Mouse (Mus musculus) erythroblast, embryonic 14.5 days (primary cell): ENCODE measurements at regions not wholly inside any gene's neighbourhood (a gene's known extent, or its start where the extent isn't known, plus 50 kb on each side); places are given as distances from the start of the nearest gene placed in this dataset.
"Not testable (repeated sequence)": the region's sequence is repeated elsewhere in the genome, so short reads cannot be mapped to it uniquely, and the experiment has no call there.

ENCODE experiments used
- H3K27me3 ChIP-seq: 2 replicates; pipeline ENCODE4 v1.6.1; 2012; ENCODE audit warnings: inconsistent platforms; ENCODE audit not compliant: control insufficient read depth
- H3K36me3 ChIP-seq: 2 replicates; pipeline ENCODE4 v1.6.1; 2012; ENCODE audit warnings: mild to moderate bottlenecking, inconsistent platforms; ENCODE audit not compliant: control insufficient read depth
- H3K4me1 ChIP-seq: 2 replicates; pipeline ENCODE4 v1.6.1; 2012; ENCODE audit warnings: inconsistent platforms; ENCODE audit not compliant: control insufficient read depth
- H3K4me3 ChIP-seq: replicated peaks from 2 replicates; pipeline ENCODE3; 2012; ENCODE audit warnings: moderate library complexity, mild to moderate bottlenecking, inconsistent platforms
- H3K9me3 ChIP-seq: 2 replicates; pipeline ENCODE4 v1.6.1; 2012; ENCODE audit warnings: low read length, inconsistent platforms, mixed read lengths; ENCODE audit not compliant: control insufficient read depth
- GATA1 ChIP-seq: IDR thresholded peaks from 2 replicates; pipeline ENCODE4 v1.6.1; 2012; ENCODE audit warnings: low read length, inconsistent platforms, mixed read lengths
- TAL1 ChIP-seq: IDR thresholded peaks from 3 replicates; pipeline ENCODE4 v1.6.1; 2012; ENCODE audit warnings: low read length, inconsistent platforms, mixed read lengths

DNA sequence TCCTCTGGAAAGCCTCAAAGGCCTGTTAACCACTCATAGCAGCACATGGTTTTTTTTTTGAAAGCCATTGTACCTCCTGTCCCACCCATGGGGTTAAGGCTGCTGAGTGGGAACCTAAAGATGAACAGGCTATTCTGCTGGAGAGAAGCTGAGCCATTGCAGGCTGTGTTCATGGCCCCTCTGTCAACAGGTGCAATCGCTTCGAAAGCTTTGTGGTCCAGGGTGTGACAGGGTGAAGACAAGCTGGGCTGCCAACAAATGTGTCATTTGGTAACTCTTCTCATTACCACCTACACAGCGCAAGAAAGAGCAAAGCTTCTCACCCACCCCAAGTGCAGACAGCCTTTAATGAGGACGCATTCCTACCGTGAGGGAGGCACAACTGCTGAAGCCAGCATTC, 228.1 kb upstream of the Pik3r1 start:
- H3K4me3 ChIP-seq = no peak overlapping the region
- H3K36me3 ChIP-seq = no peaks in the 10 kb centered on the region
- H3K4me1 ChIP-seq = no peaks in the 10 kb centered on the region
- no peaks in the 10 kb centered on the region for H3K27me3 ChIP-seq
- no peaks in the 10 kb centered on the region for H3K9me3 ChIP-seq
- TF ChIP-seq TAL1 = no peak
- no peak for TF ChIP-seq GATA1

DNA sequence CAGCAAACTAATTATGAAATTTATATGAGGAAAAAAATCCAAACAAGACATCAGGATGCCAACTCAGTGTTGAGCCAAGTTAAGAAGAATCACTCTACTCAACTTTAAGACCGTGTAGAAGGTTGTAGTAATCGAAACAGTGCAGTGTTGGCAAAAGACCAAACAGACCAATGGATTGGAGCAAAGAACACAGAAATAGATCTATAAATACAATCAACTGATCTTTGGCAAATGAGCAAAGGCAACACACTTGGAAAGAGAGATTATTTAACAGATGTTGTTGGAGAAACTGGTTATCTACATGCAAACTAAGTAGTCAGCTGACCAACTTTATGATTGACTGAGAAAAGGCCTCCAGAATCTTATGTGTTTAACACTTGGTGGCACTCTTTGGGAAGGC, 229.4 kb upstream of the Pik3r1 start:
- H3K4me3 ChIP-seq = no peak overlapping the region
- TF ChIP-seq GATA1 (no peak), TAL1 (no peak)
- no peaks in the 10 kb centered on the region for H3K36me3 ChIP-seq
- no peaks in the 10 kb centered on the region for H3K9me3 ChIP-seq
- H3K4me1 ChIP-seq = no peaks in the 10 kb centered on the region
- no peaks in the 10 kb centered on the region for H3K27me3 ChIP-seq

DNA sequence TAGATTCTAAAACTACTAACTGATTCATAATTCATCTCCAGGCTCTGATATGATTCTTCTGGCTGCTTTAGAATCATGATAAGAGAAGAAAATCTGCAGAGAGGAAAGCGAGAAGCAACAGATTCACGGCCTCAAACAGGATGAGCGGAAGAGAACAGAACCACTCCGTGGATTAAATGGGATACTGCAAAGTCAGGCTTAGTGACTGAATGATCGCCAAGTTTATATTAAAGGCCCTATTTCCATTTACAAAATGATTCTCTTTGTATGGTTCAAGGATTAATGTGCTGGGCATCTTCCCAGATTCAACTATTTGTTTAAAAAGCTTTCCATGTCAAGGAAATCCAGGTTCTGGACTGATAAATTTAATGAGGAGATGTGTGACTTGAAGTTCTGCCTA, 238.5 kb upstream of the Pik3r1 start:
- no peaks in the 10 kb centered on the region for H3K4me1 ChIP-seq
- H3K9me3 ChIP-seq = no peaks in the 10 kb centered on the region
- no peak overlapping the region for H3K4me3 ChIP-seq
- TF ChIP-seq GATA1 = no peak
- no peak for TF ChIP-seq TAL1
- H3K27me3 ChIP-seq = no peaks in the 10 kb centered on the region
- no peaks in the 10 kb centered on the region for H3K36me3 ChIP-seq

DNA sequence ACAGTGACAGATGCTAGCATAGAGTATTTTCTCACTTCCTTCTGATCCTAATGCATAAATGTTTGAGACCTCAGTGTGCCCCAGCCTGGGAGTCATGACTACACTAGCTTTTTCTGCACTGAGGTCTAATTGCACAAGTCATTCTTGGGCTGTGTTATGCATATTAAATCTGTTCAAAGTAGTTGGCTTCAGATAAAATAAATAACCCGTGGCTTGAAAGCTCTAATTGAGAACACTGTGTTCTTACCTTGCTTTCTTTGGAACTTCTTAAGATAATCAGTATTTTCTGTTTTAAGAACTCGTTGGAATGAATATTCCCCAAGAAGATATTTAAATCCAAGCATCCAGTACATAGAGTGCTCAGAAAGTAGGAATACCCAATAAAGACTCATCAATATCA, 243.9 kb upstream of the Pik3r1 start:
- TF ChIP-seq TAL1 = no peak
- no peak for TF ChIP-seq GATA1

DNA sequence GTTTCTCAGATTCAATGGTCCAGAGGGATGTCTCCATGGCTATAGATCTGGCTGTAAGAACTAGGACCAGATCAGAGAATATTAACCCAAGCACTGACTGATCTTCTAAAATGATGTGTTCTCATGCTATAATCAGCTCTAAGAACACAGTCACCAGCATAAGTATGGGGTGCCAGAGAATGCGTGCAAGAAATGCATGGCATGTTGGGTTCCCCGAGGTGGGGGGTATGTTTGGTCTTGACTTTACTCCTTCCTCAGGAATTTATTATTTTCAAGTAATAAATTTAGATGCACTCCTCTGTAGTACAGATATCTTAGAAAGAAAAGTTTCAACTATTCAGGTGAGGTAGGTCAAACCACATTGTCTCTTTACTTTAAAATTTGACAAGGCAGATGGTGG, 246.5 kb upstream of the Pik3r1 start:
- TF ChIP-seq GATA1 (no peak), TAL1 (no peak)
- H3K4me3 ChIP-seq = no peak overlapping the region
- no peaks in the 10 kb centered on the region for H3K4me1 ChIP-seq
- H3K36me3 ChIP-seq = no peaks in the 10 kb centered on the region
- no peaks in the 10 kb centered on the region for H3K9me3 ChIP-seq
- no peaks in the 10 kb centered on the region for H3K27me3 ChIP-seq

More for the DNA sequence above, 243.9 kb upstream of the Pik3r1 start:
- Histone ChIP-seq H3K9me3 (no peaks in the 10 kb centered on the region), H3K36me3 (no peaks in the 10 kb centered on the region), H3K27me3 (no peaks in the 10 kb centered on the region), H3K4me1 (no peaks in the 10 kb centered on the region), H3K4me3 (no peak overlapping the region)

DNA sequence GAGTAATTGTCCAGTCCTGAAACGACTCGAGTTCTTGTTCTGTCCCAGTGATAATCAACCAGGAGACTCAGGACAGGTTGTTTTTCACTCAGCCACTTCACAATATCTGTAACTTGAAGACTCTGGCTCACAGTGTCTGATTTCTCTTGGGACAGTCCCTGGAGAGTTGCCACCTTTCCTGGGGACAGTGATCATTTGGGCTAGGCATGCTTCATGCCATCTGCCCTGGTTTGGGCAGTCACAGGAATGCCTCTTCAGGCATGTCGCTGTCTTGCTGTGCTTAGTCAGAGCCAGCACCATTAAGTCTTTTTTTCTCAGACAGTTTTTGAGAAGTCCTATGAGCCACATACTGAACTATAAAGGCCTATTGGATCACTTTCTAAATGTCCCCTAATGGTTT, 246.9 kb upstream of the Pik3r1 start:
- no peaks in the 10 kb centered on the region for H3K4me1 ChIP-seq
- no peak overlapping the region for H3K4me3 ChIP-seq
- TF ChIP-seq GATA1 (no peak), TAL1 (no peak)
- no peaks in the 10 kb centered on the region for H3K36me3 ChIP-seq
- no peaks in the 10 kb centered on the region for H3K9me3 ChIP-seq
- no peaks in the 10 kb centered on the region for H3K27me3 ChIP-seq

DNA sequence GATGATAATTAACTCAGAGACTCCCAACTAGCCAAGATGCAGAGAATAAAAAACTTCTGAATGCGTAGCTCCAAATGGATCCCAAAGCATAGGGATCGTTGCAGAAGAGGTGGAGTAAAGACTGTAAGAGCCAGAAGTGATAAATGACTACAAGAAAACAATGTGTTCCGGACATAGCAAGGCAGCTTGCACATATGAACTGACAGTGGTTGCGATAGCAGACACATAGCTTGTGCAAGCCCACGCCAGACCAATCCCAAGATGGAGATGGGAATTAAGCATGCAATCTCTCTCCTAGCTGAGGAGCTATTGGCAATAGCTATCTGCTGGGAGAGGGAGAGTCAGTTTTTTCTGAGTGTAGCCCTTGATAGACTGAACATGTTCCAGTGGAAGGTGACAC, 248.5 kb upstream of the Pik3r1 start:
- H3K27me3 ChIP-seq = no peaks in the 10 kb centered on the region
- H3K36me3 ChIP-seq = no peaks in the 10 kb centered on the region
- H3K9me3 ChIP-seq = no peaks in the 10 kb centered on the region
- no peaks in the 10 kb centered on the region for H3K4me1 ChIP-seq
- TF ChIP-seq GATA1 = no peak
- TF ChIP-seq TAL1 = no peak
- H3K4me3 ChIP-seq = no peak overlapping the region

DNA sequence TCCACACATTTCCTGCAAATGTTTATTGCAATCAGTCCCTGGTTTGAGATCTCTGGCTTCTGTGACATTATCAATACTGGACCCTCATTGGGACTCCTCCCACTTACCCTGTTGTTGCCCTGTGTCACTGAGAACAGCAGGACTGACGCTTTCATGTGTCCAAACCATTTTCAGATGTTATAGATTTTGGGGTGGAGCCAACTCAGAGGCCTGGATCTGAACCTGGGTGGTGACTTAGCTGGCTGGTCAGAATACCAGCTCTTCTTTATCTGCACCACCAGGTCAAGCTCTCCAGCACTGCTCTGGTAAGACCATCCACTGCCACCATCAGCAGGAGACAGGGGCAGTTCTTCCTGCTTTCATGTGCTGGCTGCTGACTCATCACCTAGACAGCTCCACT, 254.3 kb upstream of the Pik3r1 start:
- TF ChIP-seq GATA1 (no peak), TAL1 (no peak)
- no peaks in the 10 kb centered on the region for H3K9me3 ChIP-seq
- no peaks in the 10 kb centered on the region for H3K27me3 ChIP-seq
- no peak overlapping the region for H3K4me3 ChIP-seq
- no peaks in the 10 kb centered on the region for H3K4me1 ChIP-seq
- no peaks in the 10 kb centered on the region for H3K36me3 ChIP-seq

DNA sequence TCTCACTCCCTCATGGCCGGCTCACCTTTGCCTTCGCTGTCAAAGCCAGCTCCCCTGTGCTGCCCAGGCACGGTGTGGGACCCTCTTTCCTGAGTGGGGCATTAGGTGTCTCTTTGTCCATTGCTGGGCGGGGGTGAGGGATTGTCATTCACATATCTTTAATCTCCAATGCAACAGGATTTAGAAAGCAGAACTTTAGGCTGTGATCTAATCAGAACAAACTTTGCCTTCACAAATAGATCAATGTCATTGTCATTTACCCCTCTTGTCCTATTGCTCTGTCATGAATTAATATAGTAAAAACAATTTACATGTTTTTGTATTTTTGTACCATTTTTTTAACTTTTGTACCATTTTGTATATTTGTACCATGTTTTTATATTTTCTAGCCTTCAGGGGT, 254.7 kb upstream of the Pik3r1 start:
- Histone ChIP-seq H3K36me3 (no peaks in the 10 kb centered on the region), H3K27me3 (no peaks in the 10 kb centered on the region), H3K4me1 (no peaks in the 10 kb centered on the region), H3K4me3 (no peak overlapping the region), H3K9me3 (no peaks in the 10 kb centered on the region)
- TF ChIP-seq GATA1 = no peak
- TF ChIP-seq TAL1 = no peak

DNA sequence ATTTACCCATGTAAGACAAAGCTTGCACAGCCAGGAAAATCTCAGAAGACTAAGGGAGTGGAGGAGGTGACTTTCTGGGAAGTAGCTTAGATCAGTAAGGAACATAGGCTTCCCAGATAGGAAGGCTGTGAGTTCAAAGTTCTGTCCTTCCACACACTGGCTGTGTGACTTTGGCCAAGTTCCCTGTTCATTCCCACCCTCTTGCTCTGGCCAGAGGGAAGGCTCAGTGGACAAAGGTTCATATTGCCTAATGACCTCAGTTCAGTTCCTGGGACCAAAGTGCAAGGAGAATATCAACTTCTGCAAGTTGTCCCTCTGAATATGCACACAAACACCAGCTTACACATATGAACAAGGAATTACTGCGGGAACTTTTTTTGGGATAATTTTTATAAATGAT, 255.6 kb upstream of the Pik3r1 start:
- TF ChIP-seq GATA1 (no peak), TAL1 (no peak)
- Histone ChIP-seq H3K36me3 (no peaks in the 10 kb centered on the region), H3K4me1 (no peaks in the 10 kb centered on the region), H3K9me3 (no peaks in the 10 kb centered on the region), H3K27me3 (no peaks in the 10 kb centered on the region), H3K4me3 (no peak overlapping the region)

DNA sequence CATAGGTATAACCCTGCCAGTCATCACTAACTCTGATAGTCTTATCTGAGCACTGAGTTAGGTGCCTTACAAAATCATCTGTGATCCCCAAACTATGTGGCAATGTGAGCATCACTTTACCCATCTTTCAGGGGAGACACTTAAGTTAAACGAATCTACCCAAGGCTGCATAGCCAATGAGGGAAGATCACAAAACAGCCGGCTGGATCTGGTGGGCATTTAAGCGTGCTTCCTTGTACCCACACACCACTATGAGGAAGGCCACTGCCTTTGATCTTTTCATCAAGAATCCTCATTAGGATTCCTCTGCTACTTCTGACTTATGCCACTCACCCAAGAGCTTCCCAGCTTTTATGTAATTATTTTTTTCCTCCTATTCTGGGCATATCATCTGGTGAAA, 257.1 kb upstream of the Pik3r1 start:
- Histone ChIP-seq H3K9me3 (no peaks in the 10 kb centered on the region), H3K36me3 (no peaks in the 10 kb centered on the region), H3K4me3 (no peak overlapping the region), H3K4me1 (no peaks in the 10 kb centered on the region), H3K27me3 (no peaks in the 10 kb centered on the region)
- TF ChIP-seq TAL1 (no peak), GATA1 (no peak)

DNA sequence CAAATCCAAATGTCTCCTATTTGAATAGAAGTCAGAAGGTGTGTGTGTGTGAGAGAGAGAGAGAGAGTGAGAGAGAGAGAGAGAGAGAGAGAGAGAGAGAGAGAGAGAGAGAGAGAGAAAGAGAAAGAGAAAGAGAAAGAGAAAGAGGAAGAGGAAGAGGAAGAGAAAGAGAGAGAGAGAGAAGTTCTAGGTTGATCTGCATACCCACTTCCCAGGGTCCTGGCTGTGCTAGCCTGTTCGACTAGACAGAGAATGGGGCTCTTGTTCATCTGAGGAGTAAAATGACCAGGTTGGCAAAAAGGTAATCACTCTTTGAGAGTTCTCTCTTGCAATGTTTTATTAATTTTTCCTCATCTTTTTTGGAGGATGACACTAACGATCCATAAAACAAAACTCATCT, 257.5 kb upstream of the Pik3r1 start:
- not testable (repeated sequence) for H3K9me3 ChIP-seq, H3K4me3 ChIP-seq, H3K27me3 ChIP-seq, H3K36me3 ChIP-seq, H3K4me1 ChIP-seq
